Mouse (Mus musculus) ES-E14 (cell line): ENCODE results near the gene Pigg. TPM values are rescaled to one million over a fixed set of nuclear protein-coding genes. Genes with fewer than 3 reads are reported as not detected.
A peak's percentile ranks its signal among the peaks of the same experiment; 100 is the strongest.

ENCODE experiments used
- DNase-seq: peaks from one replicate; pipeline ENCODE4 v3.0.0-alpha.2; 2013; ENCODE audit warnings: low read depth, low spot score
- H3K27ac ChIP-seq: 2 replicates; pipeline ENCODE4 v1.5.1; 2012; ENCODE audit warnings: low read depth, mild to moderate bottlenecking, low read length, moderate library complexity, mixed read lengths; ENCODE audit not compliant: poor library complexity, insufficient read depth, severe bottlenecking
- H3K36me3 ChIP-seq: 2 replicates; pipeline ENCODE4 v1.6.1; 2012; ENCODE audit warnings: mild to moderate bottlenecking, low read length, moderate library complexity, mixed read lengths; ENCODE audit not compliant: control insufficient read depth, poor library complexity, insufficient read depth, severe bottlenecking
- H3K4me1 ChIP-seq, 2 experiments: fragments of 150-350 bp in 1 of 2; sonication (generic) in 1 of 2; 2 replicates each; pipeline ENCODE4 v1.6.1; 2012; ENCODE audit warnings: low read length in 2 of 2, mild to moderate bottlenecking in 1 of 2, mixed read lengths in 1 of 2; ENCODE audit not compliant: control insufficient read depth in 2 of 2, insufficient read depth in 2 of 2, poor library complexity in 1 of 2
- H3K4me3 ChIP-seq, 2 experiments: fragments of 150-350 bp in 1 of 2; sonication (generic) in 1 of 2; 2 replicates each; pipeline ENCODE4 v1.5.1; 2012; ENCODE audit warnings: low read length in 2 of 2, low read depth in 1 of 2, mild to moderate bottlenecking in 1 of 2, mixed read lengths in 1 of 2; ENCODE audit not compliant: insufficient read depth in 1 of 2, poor library complexity in 1 of 2, severe bottlenecking in 1 of 2
- H3K9ac ChIP-seq: 2 replicates; pipeline ENCODE4 v1.6.1; 2012; ENCODE audit warnings: low read depth, mild to moderate bottlenecking, low read length, mixed read lengths; ENCODE audit not compliant: poor library complexity, insufficient read depth, severe bottlenecking
- H3K9me3 ChIP-seq: fragments of 150-350 bp; sonication (generic); 2 replicates; pipeline ENCODE4 v1.6.1; 2012; ENCODE audit warnings: low read depth, mild to moderate bottlenecking, low read length; ENCODE audit not compliant: control insufficient read depth, insufficient read depth
- CHD2 ChIP-seq: IDR thresholded peaks from 2 replicates; pipeline ENCODE4 v1.6.1; 2014; ENCODE audit warnings: mild to moderate bottlenecking, low read depth, low read length, inconsistent platforms
- HCFC1 ChIP-seq: IDR thresholded peaks from 2 replicates; pipeline ENCODE4 v1.6.1; 2012; ENCODE audit warnings: low read length, inconsistent platforms, borderline replicate concordance; ENCODE audit not compliant: insufficient read depth
- MAFK ChIP-seq: IDR thresholded peaks from 2 replicates; pipeline ENCODE4 v1.6.1; 2014; ENCODE audit warnings: mild to moderate bottlenecking, low read depth, low read length, inconsistent platforms; ENCODE audit not compliant: insufficient read depth
- ZC3H11A ChIP-seq: IDR thresholded peaks from 2 replicates; pipeline ENCODE4 v1.6.1; 2012; ENCODE audit warnings: low read depth, mild to moderate bottlenecking, inconsistent platforms, low read length, borderline replicate concordance
- ZNF384 ChIP-seq: IDR thresholded peaks from 2 replicates; pipeline ENCODE4 v1.6.1; 2012; ENCODE audit warnings: low read depth, low read length, inconsistent platforms
- in situ Hi-C, 2 experiments: fragments of 600-800 bp; cut with MboI; formaldehyde crosslinking; loops; one replicate each; pipeline ENCODE4 v1.15.1; 2025; ENCODE audit warnings: low sequenced_read_pairs in 2 of 2, inconsistent platforms in 1 of 2; ENCODE audit not compliant: unreplicated experiment in 2 of 2
- total RNA-seq: library from RNA; depleted of rRNA; stranded (reverse); fragments of 300-350 nt; gene quantifications from 2 replicates; pipeline ENCODE4 v1.2.3, GENCODE M21; 2012; rRNA removed

Pigg gene
- total RNA-seq, 1 experiment = 17.8 TPM

DNA sequence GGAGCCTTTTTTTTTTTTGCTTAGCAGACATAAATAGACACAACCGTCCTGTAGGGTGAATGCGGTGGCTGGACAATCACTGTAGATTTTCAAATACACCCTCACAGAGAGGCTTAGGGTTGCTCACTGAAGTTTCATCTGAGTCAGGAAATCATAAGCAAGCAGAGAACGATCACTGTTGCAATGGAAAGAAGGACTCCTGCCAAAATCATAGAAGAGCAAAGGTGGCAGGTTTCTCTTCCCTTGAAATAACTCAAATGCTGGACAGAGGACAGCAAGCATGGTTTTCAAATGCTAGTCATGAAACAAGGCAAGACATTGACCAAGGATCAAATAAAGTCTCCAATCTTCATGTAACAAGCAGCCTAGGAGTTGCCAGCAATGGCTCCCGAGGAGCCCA, 65.9 kb downstream of the Pigg start:
- DNase-seq = no peak
- Histone ChIP-seq H3K36me3 (no peaks in the 10 kb centered on the region), H3K27ac (no peak overlapping the region), H3K9ac (no peak overlapping the region), H3K9me3 (no peaks in the 10 kb centered on the region), H3K4me3 (no peak overlapping the region), H3K4me1 (no peaks in the 10 kb centered on the region)
- TF ChIP-seq ZC3H11A (no peak), CHD2 (no peak), HCFC1 (no peak), ZNF384 (no peak), MAFK (no peak)
- in situ Hi-C loops = no loop called here

- Histone ChIP-seq H3K36me3 (no peaks in the 10 kb centered on the region), H3K9me3 (no peaks in the 10 kb centered on the region), H3K9ac (no peak overlapping the region), H3K4me3 (no peak overlapping the region), H3K4me1 (no peaks in the 10 kb centered on the region), H3K27ac (no peak overlapping the region)
- in situ Hi-C loops = no loop called here
- TF ChIP-seq MAFK (no peak), ZC3H11A (no peak), ZNF384 (no peak), HCFC1 (no peak), CHD2 (no peak)
- no peak for DNase-seq
These were observed 73.2 kb downstream of the Pigg start for GRCm38 (mm10) chr5:108385632-108386031.

DNA sequence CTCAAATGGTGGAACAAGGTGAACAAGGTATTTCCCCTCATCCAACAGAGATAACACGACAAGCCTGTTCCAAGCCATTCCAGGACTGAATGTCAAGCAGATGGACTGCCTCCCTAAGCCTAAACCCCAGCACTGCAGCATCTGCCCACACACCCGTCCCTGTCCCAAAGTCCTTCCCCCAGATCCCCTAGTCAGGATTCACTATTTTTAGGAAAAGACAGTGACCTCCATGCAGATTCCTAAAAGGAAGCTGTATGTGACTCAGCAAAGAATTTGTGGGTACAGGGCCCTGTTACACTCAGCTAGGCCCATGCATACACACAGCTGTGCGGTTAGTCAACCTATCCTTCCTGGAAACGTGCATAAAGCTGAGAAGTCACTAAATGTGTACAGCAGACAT, 74.0 kb downstream of the Pigg start:
- Histone ChIP-seq H3K9ac (no peak overlapping the region), H3K36me3 (no peaks in the 10 kb centered on the region), H3K9me3 (no peaks in the 10 kb centered on the region), H3K27ac (no peak overlapping the region), H3K4me3 (no peak overlapping the region), H3K4me1 (no peaks in the 10 kb centered on the region)
- in situ Hi-C loops = no loop called here
- no peak for TF ChIP-seq HCFC1
- TF ChIP-seq ZNF384 = no peak
- no peak for TF ChIP-seq ZC3H11A
- TF ChIP-seq MAFK = no peak
- no peak for TF ChIP-seq CHD2
- no peak for DNase-seq

GRCm38 (mm10) chr5:108388201-108388600, 75.8 kb downstream of the Pigg start, which contains the start of gene Pde6b:
Gene Pde6b, plus strand, starts transcription at chr5:108388391.
- in situ Hi-C loops = no loop called here

GRCm38 (mm10) chr5:108389744-108390143, 77.3 kb downstream of the Pigg start:
- TF ChIP-seq CHD2 = no peak
- no peak for TF ChIP-seq HCFC1
- TF ChIP-seq ZC3H11A = no peak
- no peak for TF ChIP-seq ZNF384
- TF ChIP-seq MAFK = no peak
- no peak overlapping the region for H3K9ac ChIP-seq
- DNase-seq = no peak
- H3K4me1 ChIP-seq = no peaks in the 10 kb centered on the region
- H3K9me3 ChIP-seq = no peaks in the 10 kb centered on the region
- no peak overlapping the region for H3K4me3 ChIP-seq
- in situ Hi-C loops = no loop called here
- H3K36me3 ChIP-seq = no peaks in the 10 kb centered on the region
- no peak overlapping the region for H3K27ac ChIP-seq

More at GRCm38 (mm10) chr5:108388201-108388600, 75.8 kb downstream of the Pigg start, which contains the start of gene Pde6b:
- Histone ChIP-seq H3K9me3 (no peaks in the 10 kb centered on the region), H3K4me3 (peak within 1 kb of the TSS; percentile 5 to 30; a peak in 2 of 4 replicates), H3K4me1 (no peaks in the 10 kb centered on the region), H3K27ac (no peak within 1 kb of the TSS), H3K36me3 (no peaks in the 10 kb centered on the region), H3K9ac (no peak within 1 kb of the TSS)
- no peak for DNase-seq
- TF ChIP-seq HCFC1 (no peak), ZC3H11A (no peak), ZNF384 (no peak), CHD2 (no peak), MAFK (no peak)

Other genes with a start within 250 kb of the Pigg start
- 236 and 242 TPM in 2 replicates for gene Mtf2, start 246.9 kb upstream of the Pigg start, total RNA-seq
- gene Tmed5, start 180.0 kb upstream of the Pigg start, total RNA-seq = 78.3 and 95.5 TPM in 2 replicates
- 9.8 and 11.4 TPM in 2 replicates for gene Ccdc18, start 179.7 kb upstream of the Pigg start, total RNA-seq
- 14.5 and 22.8 TPM in 2 replicates for gene Dr1, start 43.7 kb upstream of the Pigg start, total RNA-seq
- gene Gm42517, start 55.3 kb downstream of the Pigg start, total RNA-seq = 0.16 and 0.45 TPM in 2 replicates
- 0.04 and 0.16 TPM in 2 replicates for gene Pde6b, start 75.8 kb downstream of the Pigg start, total RNA-seq
- gene Atp5k, start 121.8 kb downstream of the Pigg start, total RNA-seq = 510 and 685 TPM in 2 replicates
- 0.36 and 0.79 TPM in 2 replicates for gene Mfsd7a, start 136.3 kb downstream of the Pigg start, total RNA-seq
- gene Pcgf3, start 148.6 kb downstream of the Pigg start, total RNA-seq = 29.1 and 29.6 TPM in 2 replicates
- gene Cplx1, start 237.4 kb downstream of the Pigg start, total RNA-seq = 0.58 and 0.85 TPM in 2 replicates